Comparison of ENCODE assay signal across 10 mouse cellular contexts in genomic region chr3:95295321-95296102, GRCm38 (mm10). TPM values are rescaled to one million over a fixed set of nuclear protein-coding genes. Genes with fewer than 3 reads are reported as not detected.
DNase-seq lines count a peak whose midpoint lies in the region; ATAC-seq lines count a peak whose summit lies in the region.
"Had no signal": no experiment of that assay in that cellular context is flagged by ENCODE, and none has a peak within 500 bp of the region (broad histone marks: within the 10 kb centered on the region; RNA-seq: fewer than 3 reads in every experiment).

No protein-coding gene starts in this region.

- H3K9me3 ChIP-seq in heart, embryonic 11.5 days (replicated peaks; ENCODE audit: control insufficient read depth, low read length) = no peaks in the 10 kb centered on the region
- no peaks in the 10 kb centered on the region for H3K9me3 ChIP-seq in midbrain, embryonic 15.5 days
- no peaks in the 10 kb centered on the region for H3K9me3 ChIP-seq in midbrain, embryonic 14.5 days (ENCODE audit: control insufficient read depth, low read length)
- no peaks in the 10 kb centered on the region for H3K9me3 ChIP-seq in kidney, embryonic 15.5 days (replicated peaks)
- no peaks in the 10 kb centered on the region for H3K9me3 ChIP-seq in stomach, embryonic 16.5 days (replicated peaks; ENCODE audit: control insufficient read depth, low read length)
- H3K9me3 ChIP-seq: hindbrain, embryonic 12.5 days had no signal

- H3K9ac ChIP-seq in heart, embryonic 11.5 days (ENCODE audit: low read depth, low read length) = no peak overlapping the region
- H3K9ac ChIP-seq in midbrain, embryonic 15.5 days = no peak overlapping the region
- no peak overlapping the region for H3K9ac ChIP-seq in midbrain, embryonic 14.5 days (replicated peaks; ENCODE audit: low read length)
- H3K9ac ChIP-seq in kidney, embryonic 15.5 days = no peak overlapping the region
- H3K9ac ChIP-seq in stomach, embryonic 16.5 days (ENCODE audit: low read length) = no peak overlapping the region
- H3K9ac ChIP-seq: hindbrain, embryonic 12.5 days had no signal

- H3K4me3 ChIP-seq in heart, embryonic 11.5 days (ENCODE audit: low read depth, low read length) = no peak overlapping the region
- no peak overlapping the region for H3K4me3 ChIP-seq in midbrain, embryonic 15.5 days
- no peak overlapping the region for H3K4me3 ChIP-seq in midbrain, embryonic 14.5 days (replicated peaks; ENCODE audit: low read depth, low read length)
- H3K4me3 ChIP-seq in kidney, embryonic 15.5 days (replicated peaks) = no peak overlapping the region
- H3K4me3 ChIP-seq in stomach, embryonic 16.5 days (replicated peaks; ENCODE audit: low read length) = no peak overlapping the region
- H3K4me3 ChIP-seq: hindbrain, embryonic 12.5 days had no signal

- intact Hi-C loops in heart, postnatal 36 days (cut with DNase I) = no loop called here

- WGBS in heart, embryonic 11.5 days (ENCODE audit: insufficient replicate concordance) = 80% methylated on average over 11 of the region's 11 CpGs
- WGBS in midbrain, embryonic 15.5 days = 85% methylated on average over 11 of the region's 11 CpGs
- 87% methylated on average over 11 of the region's 11 CpGs for WGBS in midbrain, embryonic 14.5 days
- WGBS in kidney, embryonic 15.5 days = 74% methylated on average over 11 of the region's 11 CpGs
- WGBS in stomach, embryonic 16.5 days = 66% methylated on average over 11 of the region's 11 CpGs

- no peak for DNase-seq in heart, postnatal 36 days
- DNase-seq in midbrain, embryonic 14.5 days = no peak
- no peak for DNase-seq in left cerebral cortex, adult 18-20 months (ENCODE audit: low spot score in 2 of 2)
- no peak for DNase-seq in thymus, postnatal 10 days (ENCODE audit: low spot score in 2 of 2)

- H3K4me1 ChIP-seq in heart, embryonic 11.5 days (ENCODE audit: control insufficient read depth, insufficient read depth, low read length) = no peaks in the 10 kb centered on the region
- H3K4me1 ChIP-seq in midbrain, embryonic 15.5 days = no peaks in the 10 kb centered on the region
- H3K4me1 ChIP-seq in midbrain, embryonic 14.5 days (ENCODE audit: control insufficient read depth, insufficient read depth, low read length) = no peaks in the 10 kb centered on the region
- H3K4me1 ChIP-seq in kidney, embryonic 15.5 days = peaks cover 15% of the 10 kb centered on the region; the same call in 1 of the 2 replicates
- H3K4me1 ChIP-seq in stomach, embryonic 16.5 days (ENCODE audit: control insufficient read depth, insufficient read depth, low read length) = no peaks in the 10 kb centered on the region
- H3K4me1 ChIP-seq: hindbrain, embryonic 12.5 days had no signal

- no peaks in the 10 kb centered on the region for H3K27me3 ChIP-seq in heart, embryonic 11.5 days (ENCODE audit: control insufficient read depth, insufficient read depth, low read length)
- no peaks in the 10 kb centered on the region for H3K27me3 ChIP-seq in midbrain, embryonic 15.5 days (replicated peaks)
- H3K27me3 ChIP-seq in midbrain, embryonic 14.5 days (ENCODE audit: control insufficient read depth, insufficient read depth, low read length) = no peaks in the 10 kb centered on the region
- H3K27me3 ChIP-seq in kidney, embryonic 15.5 days = no peaks in the 10 kb centered on the region
- H3K27me3 ChIP-seq in stomach, embryonic 16.5 days (ENCODE audit: control insufficient read depth, insufficient read depth, low read length) = no peaks in the 10 kb centered on the region
- H3K27me3 ChIP-seq: CH12.LX; hindbrain, embryonic 12.5 days had no signal

- peaks cover 8% of the 10 kb centered on the region for H3K36me3 ChIP-seq in heart, embryonic 11.5 days (ENCODE audit: control insufficient read depth, insufficient read depth, low read length)
- peaks cover 18% of the 10 kb centered on the region for H3K36me3 ChIP-seq in midbrain, embryonic 15.5 days (replicated peaks)
- H3K36me3 ChIP-seq in midbrain, embryonic 14.5 days (ENCODE audit: control insufficient read depth, insufficient read depth, low read length) = peaks cover 53% of the 10 kb centered on the region
- peaks cover 60% of the 10 kb centered on the region for H3K36me3 ChIP-seq in kidney, embryonic 15.5 days
- peaks cover 14% of the 10 kb centered on the region for H3K36me3 ChIP-seq in stomach, embryonic 16.5 days (ENCODE audit: control insufficient read depth, insufficient read depth, low read length)

- 0 out of 2 replicates have a peak overlapping the region, but pooled peaks have one; percentile 6 for H3K4me2 ChIP-seq in heart, embryonic 11.5 days
- H3K4me2 ChIP-seq in midbrain, embryonic 15.5 days = no peak overlapping the region
- no peak overlapping the region for H3K4me2 ChIP-seq in midbrain, embryonic 14.5 days (ENCODE audit: low read length)
- no peak overlapping the region for H3K4me2 ChIP-seq in kidney, embryonic 15.5 days
- no peak overlapping the region for H3K4me2 ChIP-seq in stomach, embryonic 16.5 days (ENCODE audit: low read depth, low read length)
- H3K4me2 ChIP-seq: hindbrain, embryonic 12.5 days had no signal

- no peak for ATAC-seq in heart, embryonic 11.5 days (replicated peaks; ENCODE audit: insufficient number of reproducible peaks, low FRiP score, low TSS enrichment)
- 0 out of 2 replicates have a peak, but pooled peaks have one; percentile 37 for ATAC-seq in midbrain, embryonic 15.5 days (replicated peaks)
- ATAC-seq in midbrain, embryonic 14.5 days (ENCODE audit: low FRiP score, low TSS enrichment) = no peak
- ATAC-seq in kidney, embryonic 15.5 days (replicated peaks; ENCODE audit: low FRiP score) = peak; percentile 30
- ATAC-seq in stomach, embryonic 16.5 days (ENCODE audit: insufficient read depth, low FRiP score) = 0 out of 2 replicates have a peak, but pooled peaks have one; percentile 9

- H3K27ac ChIP-seq in heart, embryonic 11.5 days (ENCODE audit: low read depth, low read length) = no peak overlapping the region
- H3K27ac ChIP-seq in midbrain, embryonic 15.5 days = no peak overlapping the region
- no peak overlapping the region for H3K27ac ChIP-seq in midbrain, embryonic 14.5 days (replicated peaks; ENCODE audit: low read depth, low read length)
- H3K27ac ChIP-seq in kidney, embryonic 15.5 days = peak overlapping the region; percentile 61
- H3K27ac ChIP-seq in stomach, embryonic 16.5 days (ENCODE audit: low read length) = no peak overlapping the region
- H3K27ac ChIP-seq: hindbrain, embryonic 12.5 days had no signal

RNA-seq across cellular contexts. Expression of gene Anxa9, which starts 11.5 kb away (rescaled TPM):
- polyA plus RNA-seq in heart, embryonic 11.5 days (2014; fragmentation: Nextera tagmentation; extraction: Ambion mirVana) = 0.84 and 1.5 TPM in 2 replicates
- under 1 TPM; 0.53 to 0.60 TPM for total RNA-seq in heart, postnatal 36 days (2021)
- polyA plus RNA-seq in midbrain, embryonic 15.5 days (2015; fragmentation: Nextera tagmentation; extraction: Ambion mirVana) = 0.33 and 0.56 TPM in 2 replicates
- polyA plus RNA-seq in midbrain, embryonic 14.5 days (2014; fragmentation: Nextera tagmentation; extraction: Ambion mirVana) = 0.45 and 0.55 TPM in 2 replicates
- 6.2 and 6.5 TPM in 2 replicates for polyA plus RNA-seq in kidney, embryonic 15.5 days (2015; fragmentation: Nextera tagmentation; extraction: Ambion mirVana)
- polyA plus RNA-seq in stomach, embryonic 16.5 days (2015; fragmentation: Nextera tagmentation; extraction: Ambion mirVana) = 6.8 and 13.2 TPM in 2 replicates
- total RNA-seq in left cerebral cortex, adult 18-20 months (2021) = under 1 TPM; 0.59 to 0.91 TPM

RNA-seq across cellular contexts. Expression of gene Prune1, which starts 13.6 kb away (rescaled TPM):
- polyA plus RNA-seq in heart, embryonic 11.5 days (2014; fragmentation: Nextera tagmentation; extraction: Ambion mirVana) = 24.7 and 32.2 TPM in 2 replicates
- 10 to 100 TPM; 24.1 to 26.6 TPM for total RNA-seq in heart, postnatal 36 days (2021)
- polyA plus RNA-seq in midbrain, embryonic 15.5 days (2015; fragmentation: Nextera tagmentation; extraction: Ambion mirVana) = 67.9 and 76.9 TPM in 2 replicates
- polyA plus RNA-seq in midbrain, embryonic 14.5 days (2014; fragmentation: Nextera tagmentation; extraction: Ambion mirVana) = 59.4 TPM in 2 replicates
- polyA plus RNA-seq in kidney, embryonic 15.5 days (2015; fragmentation: Nextera tagmentation; extraction: Ambion mirVana) = 21.6 and 22.5 TPM in 2 replicates
- 18.9 and 21.2 TPM in 2 replicates for polyA plus RNA-seq in stomach, embryonic 16.5 days (2015; fragmentation: Nextera tagmentation; extraction: Ambion mirVana)
- 10 to 100 TPM; 24.3 to 24.4 TPM for total RNA-seq in left cerebral cortex, adult 18-20 months (2021)

RNA-seq across cellular contexts. Expression of gene Mindy1, which starts 14.4 kb away (rescaled TPM):
- 24.3 and 25.1 TPM in 2 replicates for polyA plus RNA-seq in heart, embryonic 11.5 days (2014; fragmentation: Nextera tagmentation; extraction: Ambion mirVana)
- 10 to 100 TPM; 26.7 to 26.8 TPM for total RNA-seq in heart, postnatal 36 days (2021)
- polyA plus RNA-seq in midbrain, embryonic 15.5 days (2015; fragmentation: Nextera tagmentation; extraction: Ambion mirVana) = 43.0 and 43.7 TPM in 2 replicates
- polyA plus RNA-seq in midbrain, embryonic 14.5 days (2014; fragmentation: Nextera tagmentation; extraction: Ambion mirVana) = 44.2 and 48.2 TPM in 2 replicates
- polyA plus RNA-seq in kidney, embryonic 15.5 days (2015; fragmentation: Nextera tagmentation; extraction: Ambion mirVana) = 39.2 and 46.2 TPM in 2 replicates
- 54.6 and 62.0 TPM in 2 replicates for polyA plus RNA-seq in stomach, embryonic 16.5 days (2015; fragmentation: Nextera tagmentation; extraction: Ambion mirVana)
- total RNA-seq in left cerebral cortex, adult 18-20 months (2021) = 10 to 100 TPM; 17.0 to 19.7 TPM

RNA-seq across cellular contexts. Expression of gene Cers2, which starts 19.1 kb away (rescaled TPM):
- 117 and 125 TPM in 2 replicates for polyA plus RNA-seq in heart, embryonic 11.5 days (2014; fragmentation: Nextera tagmentation; extraction: Ambion mirVana)
- total RNA-seq in heart, postnatal 36 days (2021) = 10 to 100 TPM; 36.4 to 45.9 TPM
- polyA plus RNA-seq in midbrain, embryonic 15.5 days (2015; fragmentation: Nextera tagmentation; extraction: Ambion mirVana) = 97.6 and 97.8 TPM in 2 replicates
- polyA plus RNA-seq in midbrain, embryonic 14.5 days (2014; fragmentation: Nextera tagmentation; extraction: Ambion mirVana) = 70.6 and 83.2 TPM in 2 replicates
- 169 and 181 TPM in 2 replicates for polyA plus RNA-seq in kidney, embryonic 15.5 days (2015; fragmentation: Nextera tagmentation; extraction: Ambion mirVana)
- polyA plus RNA-seq in stomach, embryonic 16.5 days (2015; fragmentation: Nextera tagmentation; extraction: Ambion mirVana) = 148 and 155 TPM in 2 replicates
- total RNA-seq in left cerebral cortex, adult 18-20 months (2021) = 10 to 100 TPM; 42.0 to 43.5 TPM

RNA-seq across cellular contexts. Expression of gene Bnipl, which starts 44.5 kb away (rescaled TPM):
- polyA plus RNA-seq in heart, embryonic 11.5 days (2014; fragmentation: Nextera tagmentation; extraction: Ambion mirVana) = not detected in 2 replicates
- total RNA-seq in heart, postnatal 36 days (2021) = not detected
- 0.22 and 0.33 TPM in 2 replicates for polyA plus RNA-seq in midbrain, embryonic 15.5 days (2015; fragmentation: Nextera tagmentation; extraction: Ambion mirVana)
- not detected in 2 replicates for polyA plus RNA-seq in midbrain, embryonic 14.5 days (2014; fragmentation: Nextera tagmentation; extraction: Ambion mirVana)
- polyA plus RNA-seq in kidney, embryonic 15.5 days (2015; fragmentation: Nextera tagmentation; extraction: Ambion mirVana) = 1.2 and 1.4 TPM in 2 replicates
- 9.2 and 11.6 TPM in 2 replicates for polyA plus RNA-seq in stomach, embryonic 16.5 days (2015; fragmentation: Nextera tagmentation; extraction: Ambion mirVana)
- under 1 TPM in 1 of 2 experiments, not detected in 1; 0.63 TPM for total RNA-seq in left cerebral cortex, adult 18-20 months (2021)
- total RNA-seq: CH12.LX had no signal

Comparison
In these comparisons a context has a peak if more than half of its experiments do, and no peak if none do; other contexts are left out.
1. ATAC-seq: peak in midbrain, embryonic 15.5 days (single experiment), kidney, embryonic 15.5 days (single experiment) and stomach, embryonic 16.5 days (single experiment); none in heart, embryonic 11.5 days (single experiment) and midbrain, embryonic 14.5 days (single experiment).